Mouse (Mus musculus): ENCODE measurements at regions not wholly inside any gene's neighbourhood (a gene's known extent, or its start where the extent isn't known, plus 50 kb on each side); places are given as distances from the start of the nearest gene placed in this dataset.

GRCm38 (mm10) chr17:48807905-48808304 is 124.3 kb upstream of the Lrfn2 start:
- 81% methylated on average over 3 of the region's 3 CpGs for WGBS
- DNase-seq (ENCODE audit: extremely low spot score, low spot score) = no peak
- H3K9me3 ChIP-seq = no peaks in the 10 kb centered on the region
- H3K4me1 ChIP-seq = peaks cover 18% of the 10 kb centered on the region
- no peaks in the 10 kb centered on the region for H3K36me3 ChIP-seq (replicated peaks)
- no peaks in the 10 kb centered on the region for H3K27me3 ChIP-seq (ENCODE audit: poor library complexity, severe bottlenecking)
- no peak overlapping the region for H3K4me3 ChIP-seq
- H3K27ac ChIP-seq = no peak overlapping the region

GRCm38 (mm10) chr17:48814753-48815504 is 117.2 kb upstream of the Lrfn2 start:
- DNase-seq (ENCODE audit: extremely low spot score, low spot score) = peak; percentile 31
- H3K36me3 ChIP-seq (replicated peaks) = no peaks in the 10 kb centered on the region
- no peaks in the 10 kb centered on the region for H3K27me3 ChIP-seq (ENCODE audit: poor library complexity, severe bottlenecking)
- 48% methylated on average over 15 of the region's 15 CpGs for WGBS
- H3K4me3 ChIP-seq = no peak overlapping the region
- no peaks in the 10 kb centered on the region for H3K9me3 ChIP-seq
- peaks cover 44% of the 10 kb centered on the region for H3K4me1 ChIP-seq
- H3K27ac ChIP-seq = no peak overlapping the region

- no peaks in the 10 kb centered on the region for H3K27me3 ChIP-seq (ENCODE audit: poor library complexity, severe bottlenecking)
- no peak overlapping the region for H3K4me3 ChIP-seq
- DNase-seq (ENCODE audit: extremely low spot score, low spot score) = no peak
- no peaks in the 10 kb centered on the region for H3K36me3 ChIP-seq (replicated peaks)
- no peaks in the 10 kb centered on the region for H3K9me3 ChIP-seq
- peaks cover 43% of the 10 kb centered on the region for H3K4me1 ChIP-seq
- H3K27ac ChIP-seq = peak overlapping the region; percentile 44; the same call in 1 of the 2 replicates
- WGBS = 85% methylated on average over 9 of the region's 9 CpGs
Observed at GRCm38 (mm10) chr17:48816588-48817324, 115.4 kb upstream of the Lrfn2 start.

GRCm38 (mm10) chr17:48817551-48817950 is 114.6 kb upstream of the Lrfn2 start:
- H3K9me3 ChIP-seq = no peaks in the 10 kb centered on the region
- 84% methylated on average over 13 of the region's 13 CpGs for WGBS

GRCm38 (mm10) chr17:48819703-48820102 is 112.5 kb upstream of the Lrfn2 start:
- no peaks in the 10 kb centered on the region for H3K36me3 ChIP-seq (replicated peaks)
- WGBS = 98% methylated on average over 1 of the region's 1 CpGs

More at GRCm38 (mm10) chr17:48817551-48817950, 114.6 kb upstream of the Lrfn2 start:
- H3K27ac ChIP-seq = no peak overlapping the region
- peaks cover 35% of the 10 kb centered on the region for H3K4me1 ChIP-seq
- no peaks in the 10 kb centered on the region for H3K36me3 ChIP-seq (replicated peaks)
- DNase-seq (ENCODE audit: extremely low spot score, low spot score) = no peak
- no peak overlapping the region for H3K4me3 ChIP-seq
- no peaks in the 10 kb centered on the region for H3K27me3 ChIP-seq (ENCODE audit: poor library complexity, severe bottlenecking)

GRCm38 (mm10) chr17:48822101-48822876 is 109.9 kb upstream of the Lrfn2 start:
- DNase-seq (ENCODE audit: extremely low spot score, low spot score) = no peak
- H3K4me3 ChIP-seq = no peak overlapping the region
- no peak overlapping the region for H3K27ac ChIP-seq
- H3K9me3 ChIP-seq = no peaks in the 10 kb centered on the region
- 92% methylated on average over 20 of the region's 20 CpGs for WGBS
- H3K4me1 ChIP-seq = peaks cover 20% of the 10 kb centered on the region
- no peaks in the 10 kb centered on the region for H3K27me3 ChIP-seq (ENCODE audit: poor library complexity, severe bottlenecking)
- H3K36me3 ChIP-seq (replicated peaks) = no peaks in the 10 kb centered on the region

More at GRCm38 (mm10) chr17:48819703-48820102, 112.5 kb upstream of the Lrfn2 start:
- Histone ChIP-seq H3K9me3 (no peaks in the 10 kb centered on the region), H3K4me3 (no peak overlapping the region), H3K27me3 (ENCODE audit: poor library complexity, severe bottlenecking) (no peaks in the 10 kb centered on the region), H3K4me1 (peaks cover 26% of the 10 kb centered on the region), H3K27ac (no peak overlapping the region)
- DNase-seq (ENCODE audit: extremely low spot score, low spot score) = no peak

- no peak overlapping the region for H3K27ac ChIP-seq
- H3K27me3 ChIP-seq (ENCODE audit: poor library complexity, severe bottlenecking) = no peaks in the 10 kb centered on the region
- peaks cover 20% of the 10 kb centered on the region for H3K4me1 ChIP-seq
- H3K9me3 ChIP-seq = no peaks in the 10 kb centered on the region
- no peaks in the 10 kb centered on the region for H3K36me3 ChIP-seq (replicated peaks)
- no peak for DNase-seq (ENCODE audit: extremely low spot score, low spot score)
- H3K4me3 ChIP-seq = no peak overlapping the region
- WGBS = 85% methylated on average over 9 of the region's 9 CpGs
Observed at GRCm38 (mm10) chr17:48823921-48824320, 108.3 kb upstream of the Lrfn2 start.

GRCm38 (mm10) chr17:48825212-48825913 is 106.8 kb upstream of the Lrfn2 start:
- H3K9me3 ChIP-seq = no peaks in the 10 kb centered on the region
- no peak overlapping the region for H3K27ac ChIP-seq
- H3K36me3 ChIP-seq (replicated peaks) = no peaks in the 10 kb centered on the region
- WGBS = 76% methylated on average over 9 of the region's 9 CpGs
- no peak overlapping the region for H3K4me3 ChIP-seq
- H3K4me1 ChIP-seq = peaks cover 18% of the 10 kb centered on the region
- no peaks in the 10 kb centered on the region for H3K27me3 ChIP-seq (ENCODE audit: poor library complexity, severe bottlenecking)
- no peak for DNase-seq (ENCODE audit: extremely low spot score, low spot score)

GRCm38 (mm10) chr17:48838297-48838979 is 93.7 kb upstream of the Lrfn2 start:
- peaks cover 12% of the 10 kb centered on the region for H3K4me1 ChIP-seq
- DNase-seq (ENCODE audit: extremely low spot score, low spot score) = no peak
- H3K4me3 ChIP-seq = no peak overlapping the region
- H3K36me3 ChIP-seq (replicated peaks) = no peaks in the 10 kb centered on the region
- no peaks in the 10 kb centered on the region for H3K27me3 ChIP-seq (ENCODE audit: poor library complexity, severe bottlenecking)
- no peak overlapping the region for H3K27ac ChIP-seq
- WGBS = 51% methylated on average over 20 of the region's 20 CpGs
- no peaks in the 10 kb centered on the region for H3K9me3 ChIP-seq

- 46% methylated on average over 7 of the region's 7 CpGs for WGBS
- peaks cover 16% of the 10 kb centered on the region for H3K4me1 ChIP-seq
- H3K9me3 ChIP-seq = no peaks in the 10 kb centered on the region
Observed at GRCm38 (mm10) chr17:48847890-48848289, 84.3 kb upstream of the Lrfn2 start.

GRCm38 (mm10) chr17:48850910-48851309 is 81.3 kb upstream of the Lrfn2 start:
- Histone ChIP-seq H3K27me3 (ENCODE audit: poor library complexity, severe bottlenecking) (no peaks in the 10 kb centered on the region), H3K9me3 (no peaks in the 10 kb centered on the region), H3K27ac (no peak overlapping the region), H3K36me3 (replicated peaks) (no peaks in the 10 kb centered on the region), H3K4me1 (peaks cover 16% of the 10 kb centered on the region), H3K4me3 (no peak overlapping the region)
- DNase-seq (ENCODE audit: extremely low spot score, low spot score) = no peak

More at GRCm38 (mm10) chr17:48847890-48848289, 84.3 kb upstream of the Lrfn2 start:
- Histone ChIP-seq H3K27ac (no peak overlapping the region), H3K4me3 (no peak overlapping the region), H3K36me3 (replicated peaks) (no peaks in the 10 kb centered on the region), H3K27me3 (ENCODE audit: poor library complexity, severe bottlenecking) (no peaks in the 10 kb centered on the region)
- no peak for DNase-seq (ENCODE audit: extremely low spot score, low spot score)

- WGBS = 52% methylated on average over 6 of the region's 6 CpGs
- peak; percentile 34 for DNase-seq (ENCODE audit: extremely low spot score, low spot score)
- Histone ChIP-seq H3K27ac (no peak overlapping the region), H3K4me1 (no peaks in the 10 kb centered on the region), H3K27me3 (ENCODE audit: poor library complexity, severe bottlenecking) (no peaks in the 10 kb centered on the region), H3K36me3 (replicated peaks) (no peaks in the 10 kb centered on the region), H3K4me3 (no peak overlapping the region), H3K9me3 (no peaks in the 10 kb centered on the region)
Observed at GRCm38 (mm10) chr17:48858891-48859290, 73.3 kb upstream of the Lrfn2 start.

Data from forebrain, embryonic 10.5 days (tissue).